Mouse (Mus musculus): ENCODE measurements at regions not wholly inside any gene's neighbourhood (a gene's known extent, or its start where the extent isn't known, plus 50 kb on each side); places are given as distances from the start of the nearest gene placed in this dataset.

DNA sequence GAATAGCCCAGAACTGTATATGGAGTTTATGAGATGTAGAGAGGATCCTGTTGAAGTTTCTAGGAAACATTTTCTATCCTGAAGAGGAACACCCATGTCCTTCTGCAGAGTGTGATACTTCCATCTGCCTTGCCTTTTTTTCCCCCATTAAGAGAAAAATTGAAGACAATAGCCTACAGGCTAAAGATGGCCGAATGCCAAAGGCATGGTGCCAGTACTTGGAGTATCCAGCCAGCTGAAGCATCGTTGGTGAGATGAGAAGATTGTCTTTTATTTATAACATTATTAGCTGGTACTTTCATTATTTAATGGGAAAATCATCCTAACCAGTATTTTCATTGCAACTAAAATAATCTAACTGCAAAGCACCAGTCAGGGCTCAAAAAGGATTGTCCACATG is 1135.4 kb downstream of the Gsdmc2 start:
- no peak for TF ChIP-seq EP300 (IDR thresholded peaks at IDR 0.05; ENCODE audit: insufficient read depth, low read depth, low read length)
- no peak for TF ChIP-seq POLR2A (IDR thresholded peaks at IDR 0.05; ENCODE audit: insufficient read depth, low read length)
- TF ChIP-seq CTCF (IDR thresholded peaks at IDR 0.05; ENCODE audit: low read depth, low read length) = no peak
